Mouse (Mus musculus) lung, adult 18-20 months (tissue): ENCODE results near the gene Acsf2.
"Not testable (repeated sequence)": the region's sequence is repeated elsewhere in the genome, so short reads cannot be mapped to it uniquely, and the experiment has no call there.

ENCODE experiments used
- DNase-seq, 2 experiments: peaks; one replicate each; pipeline ENCODE4 v3.0.0; 2022; ENCODE audit warnings: mixed read lengths in 2 of 2

The Acsf2 gene

GRCm38 (mm10) chr11:94601321-94602281 lies at the start of gene Acsf2:
Gene Acsf2 (minus strand): TSS chr11:94601871.
- peak; percentile 89 to 91 for DNase-seq

GRCm38 (mm10) chr11:94651241-94651640 lies 49.6 kb upstream of the Acsf2 start:
- DNase-seq = not testable (repeated sequence)

- no peak for DNase-seq
These were observed 44.8 kb upstream of the Acsf2 start for GRCm38 (mm10) chr11:94646457-94646856.

- DNase-seq = no peak
These were observed 43.0 kb upstream of the Acsf2 start for GRCm38 (mm10) chr11:94644461-94645219.

GRCm38 (mm10) chr11:94634431-94634830 lies 32.8 kb upstream of the Acsf2 start:
- DNase-seq = no peak

- no peak for DNase-seq
These were observed 31.3 kb upstream of the Acsf2 start for GRCm38 (mm10) chr11:94632988-94633387.

- DNase-seq = no peak
These were observed 30.3 kb upstream of the Acsf2 start for GRCm38 (mm10) chr11:94631969-94632368.

GRCm38 (mm10) chr11:94630199-94631011 lies 28.7 kb upstream of the Acsf2 start:
- peak; percentile 47 to 62 for DNase-seq

GRCm38 (mm10) chr11:94629884-94630198 lies 28.2 kb upstream of the Acsf2 start:
- no peak for DNase-seq

- peak; percentile 93 to 95 for DNase-seq
These were observed 27.7 kb upstream of the Acsf2 start, which contains the start of gene Lrrc59 for GRCm38 (mm10) chr11:94629199-94629883. Gene Lrrc59 (plus strand): TSS chr11:94629767.

- no peak for DNase-seq
These were observed 20.5 kb upstream of the Acsf2 start for GRCm38 (mm10) chr11:94622162-94622561.

GRCm38 (mm10) chr11:94621458-94621852 lies 19.8 kb upstream of the Acsf2 start:
- DNase-seq = no peak

GRCm38 (mm10) chr11:94620766-94621457 lies 19.2 kb upstream of the Acsf2 start:
- DNase-seq = no peak

GRCm38 (mm10) chr11:94617646-94618045 lies 16.0 kb upstream of the Acsf2 start:
- DNase-seq = no peak

- no peak for DNase-seq
These were observed 13.8 kb upstream of the Acsf2 start for GRCm38 (mm10) chr11:94615494-94615893.

- no peak for DNase-seq
These were observed 12.9 kb upstream of the Acsf2 start for GRCm38 (mm10) chr11:94614603-94615002.

GRCm38 (mm10) chr11:94610744-94611740 lies 9.4 kb upstream of the Acsf2 start:
- DNase-seq = no peak

GRCm38 (mm10) chr11:94602356-94602955 lies 785 bp upstream of the Acsf2 start:
- no peak for DNase-seq

GRCm38 (mm10) chr11:94600447-94600846 lies 1.2 kb downstream of the Acsf2 start:
- no peak for DNase-seq
